Mouse (Mus musculus): ENCODE results near the gene Tmem132d. TPM values are rescaled to one million over a fixed set of nuclear protein-coding genes. Genes with fewer than 3 reads are reported as not detected.

Tmem132d gene
- total RNA-seq, 1 experiment: 2.5 TPM

GRCm38 (mm10) chr5:128100331-128100730, 332.5 kb downstream of the Tmem132d start:
- H3K4me3 ChIP-seq (ENCODE audit: insufficient read depth in 1 of 2, low read depth in 1 of 2, low read length in 2 of 2, poor library complexity in 1 of 2, severe bottlenecking in 1 of 2): no peak overlapping the region
- TF ChIP-seq MAFK (IDR thresholded peaks at IDR 0.05; ENCODE audit: insufficient read depth, low read depth, low read length) (no peak), HCFC1 (IDR thresholded peaks at IDR 0.05; ENCODE audit: borderline replicate concordance, insufficient read depth, low read length) (no peak), ZC3H11A (IDR thresholded peaks at IDR 0.05; ENCODE audit: borderline replicate concordance, low read depth, low read length) (no peak)
- H3K4me1 ChIP-seq (ENCODE audit: control insufficient read depth in 2 of 2, insufficient read depth in 2 of 2, low read length in 2 of 2, poor library complexity in 1 of 2): no peaks in the 10 kb centered on the region
- in situ Hi-C loops (cut with MboI; ENCODE audit: low sequenced_read_pairs in 2 of 2, unreplicated experiment in 2 of 2): loop anchor here in 1 of 2 experiments (25.0 kb wide), 1 partner anchor 112 kb away; no protein-coding TSS in a partner anchor
- H3K9me3 ChIP-seq (ENCODE audit: control insufficient read depth, insufficient read depth, low read depth, low read length): no peaks in the 10 kb centered on the region
- H3K27ac ChIP-seq (ENCODE audit: insufficient read depth, low read depth, low read length, poor library complexity, severe bottlenecking): no peak overlapping the region
- no peak for DNase-seq (ENCODE audit: low read depth, low spot score)
- no peaks in the 10 kb centered on the region for H3K36me3 ChIP-seq (ENCODE audit: control insufficient read depth, insufficient read depth, low read length, poor library complexity, severe bottlenecking)
- no peak overlapping the region for H3K9ac ChIP-seq (ENCODE audit: insufficient read depth, low read depth, low read length, poor library complexity, severe bottlenecking)

GRCm38 (mm10) chr5:128099439-128099838, 333.4 kb downstream of the Tmem132d start:
- Histone ChIP-seq H3K4me3 (ENCODE audit: insufficient read depth in 1 of 2, low read depth in 1 of 2, low read length in 2 of 2, poor library complexity in 1 of 2, severe bottlenecking in 1 of 2) (no peak overlapping the region), H3K9me3 (ENCODE audit: control insufficient read depth, insufficient read depth, low read depth, low read length) (no peaks in the 10 kb centered on the region), H3K36me3 (ENCODE audit: control insufficient read depth, insufficient read depth, low read length, poor library complexity, severe bottlenecking) (no peaks in the 10 kb centered on the region), H3K9ac (ENCODE audit: insufficient read depth, low read depth, low read length, poor library complexity, severe bottlenecking) (no peak overlapping the region), H3K4me1 (ENCODE audit: control insufficient read depth in 2 of 2, insufficient read depth in 2 of 2, low read length in 2 of 2, poor library complexity in 1 of 2) (no peaks in the 10 kb centered on the region), H3K27ac (ENCODE audit: insufficient read depth, low read depth, low read length, poor library complexity, severe bottlenecking) (no peak overlapping the region)
- in situ Hi-C loops (cut with MboI; ENCODE audit: low sequenced_read_pairs in 2 of 2, unreplicated experiment in 2 of 2): no loop called here
- TF ChIP-seq ZC3H11A (IDR thresholded peaks at IDR 0.05; ENCODE audit: borderline replicate concordance, low read depth, low read length) (no peak), ZNF384 (IDR thresholded peaks at IDR 0.05; ENCODE audit: low read depth, low read length) (no peak), MAFK (IDR thresholded peaks at IDR 0.05; ENCODE audit: insufficient read depth, low read depth, low read length) (no peak), HCFC1 (IDR thresholded peaks at IDR 0.05; ENCODE audit: borderline replicate concordance, insufficient read depth, low read length) (no peak), CHD2 (IDR thresholded peaks at IDR 0.05; ENCODE audit: low read depth, low read length) (no peak)
- DNase-seq (ENCODE audit: low read depth, low spot score): no peak

- no peaks in the 10 kb centered on the region for H3K4me1 ChIP-seq (ENCODE audit: control insufficient read depth in 2 of 2, insufficient read depth in 2 of 2, low read length in 2 of 2, poor library complexity in 1 of 2)
- no peak overlapping the region for H3K27ac ChIP-seq (ENCODE audit: insufficient read depth, low read depth, low read length, poor library complexity, severe bottlenecking)
- TF ChIP-seq CHD2 (IDR thresholded peaks at IDR 0.05; ENCODE audit: low read depth, low read length) (no peak), MAFK (IDR thresholded peaks at IDR 0.05; ENCODE audit: insufficient read depth, low read depth, low read length) (no peak), ZC3H11A (IDR thresholded peaks at IDR 0.05; ENCODE audit: borderline replicate concordance, low read depth, low read length) (no peak), HCFC1 (IDR thresholded peaks at IDR 0.05; ENCODE audit: borderline replicate concordance, insufficient read depth, low read length) (no peak), ZNF384 (IDR thresholded peaks at IDR 0.05; ENCODE audit: low read depth, low read length) (no peak)
- in situ Hi-C loops (cut with MboI; ENCODE audit: low sequenced_read_pairs in 2 of 2, unreplicated experiment in 2 of 2): no loop called here
- no peak overlapping the region for H3K9ac ChIP-seq (ENCODE audit: insufficient read depth, low read depth, low read length, poor library complexity, severe bottlenecking)
- no peaks in the 10 kb centered on the region for H3K36me3 ChIP-seq (ENCODE audit: control insufficient read depth, insufficient read depth, low read length, poor library complexity, severe bottlenecking)
- no peak for DNase-seq (ENCODE audit: low read depth, low spot score)
- H3K9me3 ChIP-seq (ENCODE audit: control insufficient read depth, insufficient read depth, low read depth, low read length): no peaks in the 10 kb centered on the region
- H3K4me3 ChIP-seq (ENCODE audit: insufficient read depth in 1 of 2, low read depth in 1 of 2, low read length in 2 of 2, poor library complexity in 1 of 2, severe bottlenecking in 1 of 2): no peak overlapping the region
Observed at GRCm38 (mm10) chr5:128090578-128090977, 342.3 kb downstream of the Tmem132d start.

GRCm38 (mm10) chr5:128075456-128075855, 357.4 kb downstream of the Tmem132d start:
- Histone ChIP-seq H3K9me3 (ENCODE audit: control insufficient read depth, insufficient read depth, low read depth, low read length) (no peaks in the 10 kb centered on the region), H3K27ac (ENCODE audit: insufficient read depth, low read depth, low read length, poor library complexity, severe bottlenecking) (no peak overlapping the region), H3K4me1 (ENCODE audit: control insufficient read depth in 2 of 2, insufficient read depth in 2 of 2, low read length in 2 of 2, poor library complexity in 1 of 2) (no peaks in the 10 kb centered on the region), H3K9ac (ENCODE audit: insufficient read depth, low read depth, low read length, poor library complexity, severe bottlenecking) (no peak overlapping the region), H3K4me3 (ENCODE audit: insufficient read depth in 1 of 2, low read depth in 1 of 2, low read length in 2 of 2, poor library complexity in 1 of 2, severe bottlenecking in 1 of 2) (no peak overlapping the region), H3K36me3 (ENCODE audit: control insufficient read depth, insufficient read depth, low read length, poor library complexity, severe bottlenecking) (no peaks in the 10 kb centered on the region)
- DNase-seq (ENCODE audit: low read depth, low spot score): no peak
- TF ChIP-seq MAFK (IDR thresholded peaks at IDR 0.05; ENCODE audit: insufficient read depth, low read depth, low read length): no peak
- no peak for TF ChIP-seq ZC3H11A (IDR thresholded peaks at IDR 0.05; ENCODE audit: borderline replicate concordance, low read depth, low read length)
- no peak for TF ChIP-seq HCFC1 (IDR thresholded peaks at IDR 0.05; ENCODE audit: borderline replicate concordance, insufficient read depth, low read length)
- no peak for TF ChIP-seq ZNF384 (IDR thresholded peaks at IDR 0.05; ENCODE audit: low read depth, low read length)
- no peak for TF ChIP-seq CHD2 (IDR thresholded peaks at IDR 0.05; ENCODE audit: low read depth, low read length)
- in situ Hi-C loops (cut with MboI; ENCODE audit: low sequenced_read_pairs in 2 of 2, unreplicated experiment in 2 of 2): no loop called here

- peak; percentile 29 for DNase-seq (ENCODE audit: low read depth, low spot score)
- H3K9ac ChIP-seq (ENCODE audit: insufficient read depth, low read depth, low read length, poor library complexity, severe bottlenecking): no peak overlapping the region
- H3K9me3 ChIP-seq (ENCODE audit: control insufficient read depth, insufficient read depth, low read depth, low read length): no peaks in the 10 kb centered on the region
- H3K4me1 ChIP-seq (ENCODE audit: control insufficient read depth in 2 of 2, insufficient read depth in 2 of 2, low read length in 2 of 2, poor library complexity in 1 of 2): no peaks in the 10 kb centered on the region
- no peak overlapping the region for H3K4me3 ChIP-seq (ENCODE audit: insufficient read depth in 1 of 2, low read depth in 1 of 2, low read length in 2 of 2, poor library complexity in 1 of 2, severe bottlenecking in 1 of 2)
- TF ChIP-seq ZNF384 (IDR thresholded peaks at IDR 0.05; ENCODE audit: low read depth, low read length) (no peak), ZC3H11A (IDR thresholded peaks at IDR 0.05; ENCODE audit: borderline replicate concordance, low read depth, low read length) (no peak), MAFK (IDR thresholded peaks at IDR 0.05; ENCODE audit: insufficient read depth, low read depth, low read length) (no peak), CHD2 (IDR thresholded peaks at IDR 0.05; ENCODE audit: low read depth, low read length) (no peak), HCFC1 (IDR thresholded peaks at IDR 0.05; ENCODE audit: borderline replicate concordance, insufficient read depth, low read length) (no peak)
- no peaks in the 10 kb centered on the region for H3K36me3 ChIP-seq (ENCODE audit: control insufficient read depth, insufficient read depth, low read length, poor library complexity, severe bottlenecking)
- in situ Hi-C loops (cut with MboI; ENCODE audit: low sequenced_read_pairs in 2 of 2, unreplicated experiment in 2 of 2): no loop called here
- H3K27ac ChIP-seq (ENCODE audit: insufficient read depth, low read depth, low read length, poor library complexity, severe bottlenecking): no peak overlapping the region
Observed at GRCm38 (mm10) chr5:128072616-128073015, 360.3 kb downstream of the Tmem132d start.
